Mouse (Mus musculus): Measurements from ENCODE around the gene Rab40c.
"Not testable (repeated sequence)": the region's sequence is repeated elsewhere in the genome, so short reads cannot be mapped to it uniquely, and the experiment has no call there.

The Rab40c gene

GRCm38 (mm10) chr17:25874721-25875170 lies 44.8 kb downstream of the Rab40c start, which contains the start of gene Mettl26:
Gene Mettl26 (plus strand): TSS chr17:25875074.
- peak; percentile 80 to 95 for DNase-seq (ENCODE audit: low spot score in 2 of 2)

- no peak for DNase-seq (ENCODE audit: low spot score in 2 of 2)
Measured at GRCm38 (mm10) chr17:25874148-25874720, 45.3 kb downstream of the Rab40c start.

DNA sequence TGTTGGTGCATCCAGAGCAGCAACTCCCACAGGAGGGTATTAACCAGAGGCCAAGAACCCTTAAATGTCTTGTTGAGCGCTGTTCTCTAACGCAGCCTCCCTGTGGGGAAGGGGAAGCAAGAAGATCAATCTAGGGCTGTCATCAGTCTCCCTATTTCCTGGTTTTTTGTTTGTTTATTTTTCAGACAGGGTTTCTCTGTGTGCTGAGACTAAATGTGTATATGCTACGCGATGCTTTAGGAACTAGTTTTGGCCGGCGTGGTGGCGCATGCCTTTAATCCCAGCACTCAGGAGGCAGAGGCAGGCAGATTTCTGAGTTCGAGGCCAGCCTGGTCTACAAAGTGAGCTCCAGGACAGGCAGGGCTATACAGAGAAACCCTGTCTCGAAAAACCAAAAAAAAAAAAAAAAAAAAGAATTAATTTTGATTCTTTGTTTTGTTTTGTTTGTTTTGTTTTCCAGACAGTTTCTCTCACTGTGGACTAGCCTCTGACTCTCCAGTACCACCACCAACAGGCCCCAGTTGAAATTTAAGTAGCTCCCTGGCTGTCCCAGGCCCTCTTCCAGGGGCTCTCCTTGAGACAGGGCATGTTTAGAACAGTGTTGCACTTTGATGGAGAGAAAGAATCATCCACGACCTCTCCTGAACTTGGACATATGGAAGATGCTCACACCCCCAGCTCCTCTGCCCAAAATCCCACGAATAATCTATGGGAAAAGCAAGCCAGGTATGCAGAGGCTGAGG lies 46.0 kb downstream of the Rab40c start:
- DNase-seq (ENCODE audit: low spot score in 2 of 2): no peak

- no peak for DNase-seq (ENCODE audit: low spot score in 2 of 2)
Measured at GRCm38 (mm10) chr17:25872676-25873075, 46.9 kb downstream of the Rab40c start.

DNA sequence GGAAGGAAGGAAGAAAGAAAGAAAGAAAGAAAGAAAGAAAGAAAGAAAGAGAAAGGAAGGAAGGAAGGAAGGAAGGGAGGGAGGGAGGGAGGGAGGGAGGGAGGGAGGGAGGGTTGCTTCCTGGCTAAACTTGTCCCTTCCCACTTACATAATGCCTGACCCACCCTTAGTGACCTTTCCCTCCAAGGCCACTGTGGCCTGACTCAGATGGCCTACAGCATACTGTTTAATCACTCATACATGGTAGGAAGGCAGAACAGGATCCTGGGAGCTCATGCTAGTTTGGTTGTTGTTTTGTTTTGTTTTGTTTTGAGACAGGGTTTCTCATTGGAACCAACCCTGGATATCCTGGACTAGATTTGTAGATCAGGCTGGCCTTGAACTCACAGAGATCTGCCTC lies 48.0 kb downstream of the Rab40c start:
- DNase-seq (ENCODE audit: low spot score in 2 of 2): not testable (repeated sequence)

DNA sequence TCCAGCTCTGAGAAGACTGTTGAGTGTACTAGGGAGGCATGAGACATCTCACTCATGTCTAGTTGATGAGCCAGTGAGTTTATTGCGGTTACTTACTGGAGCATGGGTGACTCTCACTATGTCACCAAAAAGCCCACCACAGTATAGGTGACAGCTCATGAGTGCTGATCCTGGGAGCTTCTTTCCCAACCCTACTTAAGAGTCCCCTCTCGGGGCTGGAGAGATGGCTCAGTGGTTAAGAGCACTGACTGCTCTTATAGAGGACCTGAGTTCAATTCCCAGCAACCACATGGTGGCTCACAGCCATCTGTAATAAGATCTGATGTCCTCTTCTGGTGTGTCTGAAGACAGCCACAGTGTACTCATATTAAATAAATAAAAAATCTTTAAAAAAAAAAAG lies 49.6 kb downstream of the Rab40c start:
- no peak for DNase-seq (ENCODE audit: low spot score in 2 of 2)

DNA sequence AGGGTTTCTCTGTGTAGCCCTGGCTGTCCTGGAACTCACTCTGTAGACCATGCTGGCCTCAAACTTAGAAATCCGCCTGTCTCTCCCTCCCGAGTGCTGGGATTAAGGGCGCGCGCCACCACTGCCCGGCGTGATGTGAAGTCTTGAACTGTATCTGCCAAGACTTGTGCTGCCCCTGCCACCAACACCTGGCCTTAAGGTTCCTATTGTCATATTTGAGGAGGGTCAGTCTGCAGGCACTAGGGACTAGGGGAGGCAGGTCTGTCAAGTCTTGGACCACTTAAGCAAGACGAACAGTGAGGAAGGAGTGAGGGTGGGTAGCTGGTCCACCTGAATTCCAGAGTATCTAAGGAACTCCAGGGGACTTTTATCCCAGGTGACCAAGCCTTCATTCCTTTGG lies 50.0 kb downstream of the Rab40c start:
- DNase-seq (ENCODE audit: low spot score in 2 of 2): no peak

DNA sequence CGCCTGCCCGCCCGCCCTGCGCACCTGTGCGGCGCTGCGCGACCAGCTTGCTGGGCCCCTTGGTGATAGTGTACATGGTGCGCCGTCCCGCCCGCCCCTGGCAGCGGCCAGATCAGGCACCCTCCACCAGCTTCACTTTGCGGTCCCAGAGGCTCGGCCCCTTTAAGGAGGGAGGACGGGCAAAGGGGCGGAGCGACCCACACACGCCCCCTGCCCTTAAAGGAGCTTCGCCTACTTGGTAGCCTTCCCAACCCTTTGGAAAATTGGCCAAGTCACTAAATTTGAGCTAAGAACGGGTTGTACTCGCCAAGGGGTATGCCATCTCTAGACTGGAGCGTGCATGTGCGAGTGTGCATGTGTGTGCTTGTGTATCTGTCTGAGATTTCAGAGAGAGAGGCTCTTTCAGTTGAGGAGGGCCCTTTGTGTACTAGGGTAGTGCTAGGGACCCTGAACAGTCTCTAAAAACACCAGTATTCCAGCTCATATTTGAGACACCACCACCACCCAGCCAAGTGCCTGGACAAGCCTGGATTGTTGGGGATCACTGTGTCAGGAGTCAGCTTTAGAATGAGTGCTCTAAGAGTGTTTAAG lies 50.8 kb downstream of the Rab40c start, which contains the start of gene Mcrip2:
TSS of gene Mcrip2 (minus strand) at position 164 of the 591 bp plus-strand sequence.
- DNase-seq (ENCODE audit: low spot score in 2 of 2): peak; percentile 84 to 89

- DNase-seq (ENCODE audit: low spot score in 2 of 2): peak; percentile 66 to 69
Measured at GRCm38 (mm10) chr17:25867836-25868600, 51.5 kb downstream of the Rab40c start.

GRCm38 (mm10) chr17:25867509-25867835 lies 52.1 kb downstream of the Rab40c start:
- DNase-seq (ENCODE audit: low spot score in 2 of 2): no peak

- peak in 1 of 2 experiments; percentile 53 for DNase-seq (ENCODE audit: low spot score in 2 of 2)
Measured at GRCm38 (mm10) chr17:25866172-25866571, 53.4 kb downstream of the Rab40c start.

GRCm38 (mm10) chr17:25865288-25865687 lies 54.2 kb downstream of the Rab40c start:
- DNase-seq (ENCODE audit: low spot score in 2 of 2): no peak

DNA sequence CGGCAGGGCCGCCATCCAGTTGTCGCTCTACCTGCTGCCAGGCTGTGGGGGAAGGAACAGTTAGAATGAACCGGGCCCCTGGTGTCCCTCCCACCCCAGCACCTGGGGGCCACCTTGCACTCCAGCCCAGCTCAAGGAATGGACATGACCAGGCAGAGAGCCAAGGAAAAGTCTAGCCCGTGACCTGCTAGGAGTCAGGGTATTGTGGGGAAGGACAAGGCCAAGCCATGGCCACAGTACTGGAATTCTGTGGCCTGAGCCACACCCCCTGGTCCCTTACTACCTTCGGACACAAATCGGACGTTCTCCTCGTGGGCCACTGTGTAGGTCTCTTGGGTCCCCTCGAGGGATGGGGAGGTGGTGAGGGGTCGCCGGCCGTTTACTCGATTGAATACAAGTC lies 55.2 kb downstream of the Rab40c start:
- no peak for DNase-seq (ENCODE audit: low spot score in 2 of 2)

GRCm38 (mm10) chr17:25863681-25864080 lies 55.8 kb downstream of the Rab40c start:
- no peak for DNase-seq (ENCODE audit: low spot score in 2 of 2)

- DNase-seq (ENCODE audit: low spot score in 2 of 2): peak in 1 of 2 experiments; percentile 50
Measured at GRCm38 (mm10) chr17:25861704-25862612, 57.6 kb downstream of the Rab40c start.

- DNase-seq (ENCODE audit: low spot score in 2 of 2): peak; percentile 92
Measured at GRCm38 (mm10) chr17:25860832-25861703, 58.5 kb downstream of the Rab40c start, which contains the start of gene Wdr90. Gene Wdr90 (minus strand): TSS chr17:25861501.

DNA sequence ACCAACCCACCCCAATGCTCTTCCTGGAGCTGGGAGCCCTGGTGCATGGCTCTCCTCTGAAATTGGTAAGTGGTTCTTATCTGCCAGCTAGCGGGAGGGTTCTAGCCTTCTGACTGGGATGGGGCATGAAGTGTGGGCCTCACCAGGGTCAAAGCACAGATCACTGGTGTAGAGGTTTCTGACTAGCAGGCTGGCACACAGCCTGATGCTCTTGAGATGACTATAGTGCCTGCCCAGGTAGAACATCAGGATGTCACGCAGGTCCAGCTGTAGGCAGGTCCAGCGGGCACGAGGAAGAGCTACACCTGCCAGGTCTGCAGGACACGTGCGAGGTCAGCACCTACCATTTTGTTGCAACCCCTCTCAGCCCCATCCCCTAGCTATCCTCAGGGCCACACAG lies 59.3 kb downstream of the Rab40c start:
- DNase-seq (ENCODE audit: low spot score in 2 of 2): no peak

- DNase-seq (ENCODE audit: low spot score in 2 of 2): peak; percentile 94
Measured at GRCm38 (mm10) chr17:25844396-25844901, 75.1 kb downstream of the Rab40c start, which contains the start of gene Rhot2. Gene Rhot2 (minus strand): TSS chr17:25844851.

- DNase-seq (ENCODE audit: low spot score in 2 of 2): no peak
Measured at GRCm38 (mm10) chr17:25843636-25844395, 75.7 kb downstream of the Rab40c start.

Measured in heart, adult 9 months (tissue).